Mouse (Mus musculus) midbrain, embryonic 16.5 days (tissue): ENCODE data around the gene Porcn. TPM values are rescaled to one million over a fixed set of nuclear protein-coding genes. Genes with fewer than 3 reads are reported as not detected.
A peak's percentile ranks its signal among the peaks of the same experiment; 100 is the strongest.

ENCODE experiments used
- ATAC-seq: fragments of 200-750 bp; cut with Nextera tagmentation; 2 replicates; pipeline ENCODE4 v1.8.0; 2017; ENCODE audit warnings: moderate TSS enrichment
- H3K27ac ChIP-seq: fragments of 300-500 bp; sonication (generic); 2 replicates; pipeline ENCODE4 v1.5.1; 2014; ENCODE audit warnings: mild to moderate bottlenecking, low read length, mixed read lengths
- H3K27me3 ChIP-seq: fragments of 300-500 bp; sonication (generic); 2 replicates; pipeline ENCODE4 v1.6.1; 2014; ENCODE audit warnings: low read depth, low read length, mixed read lengths; ENCODE audit not compliant: control insufficient read depth, insufficient read depth
- H3K36me3 ChIP-seq: fragments of 300-500 bp; sonication (generic); 2 replicates; pipeline ENCODE4 v1.6.1; 2014; ENCODE audit warnings: mild to moderate bottlenecking, low read length, moderate library complexity, mixed read lengths; ENCODE audit not compliant: control insufficient read depth, insufficient read depth
- H3K4me1 ChIP-seq: fragments of 300-500 bp; sonication (generic); 2 replicates; pipeline ENCODE4 v1.6.1; 2014; ENCODE audit warnings: mild to moderate bottlenecking, low read length, mixed read lengths; ENCODE audit not compliant: control insufficient read depth, insufficient read depth
- H3K4me2 ChIP-seq: fragments of 300-500 bp; sonication (generic); 2 replicates; pipeline ENCODE4 v1.6.1; 2014; ENCODE audit warnings: mild to moderate bottlenecking, low read length, mixed read lengths
- H3K4me3 ChIP-seq: fragments of 300-500 bp; sonication (generic); 2 replicates; pipeline ENCODE4 v1.5.1; 2014; ENCODE audit warnings: low read depth, mild to moderate bottlenecking, low read length, moderate library complexity, mixed read lengths
- H3K9ac ChIP-seq: fragments of 300-500 bp; sonication (generic); 2 replicates; pipeline ENCODE4 v1.6.1; 2014; ENCODE audit warnings: low read depth, low read length, mixed read lengths
- H3K9me3 ChIP-seq: fragments of 300-500 bp; sonication (generic); replicated peaks from 2 replicates; pipeline ENCODE4 v1.6.1; 2014; ENCODE audit warnings: mild to moderate bottlenecking, low read length, mixed read lengths; ENCODE audit not compliant: control insufficient read depth, poor library complexity, severe bottlenecking
- WGBS: fragments of 180-500 bp; shearing (Covaris S2); extraction: QIAGEN DNeasy Blood & Tissue Kit; methylation state at CpG from one replicate; pipeline ENCODE4 v1.1.7; 2014; 5-methylcytosine and 5-hydroxymethylcytosine counted together
- polyA plus RNA-seq: library from polyadenylated mRNA; unstranded; fragments of >200 nt; fragmentation: Nextera tagmentation; extraction: Ambion mirVana; gene quantifications from 2 replicates; pipeline ENCODE4 v1.2.1, GENCODE M21; 2015

The Porcn gene
- polyA plus RNA-seq, 1 experiment from 2014 or later: 47.1 TPM

DNA sequence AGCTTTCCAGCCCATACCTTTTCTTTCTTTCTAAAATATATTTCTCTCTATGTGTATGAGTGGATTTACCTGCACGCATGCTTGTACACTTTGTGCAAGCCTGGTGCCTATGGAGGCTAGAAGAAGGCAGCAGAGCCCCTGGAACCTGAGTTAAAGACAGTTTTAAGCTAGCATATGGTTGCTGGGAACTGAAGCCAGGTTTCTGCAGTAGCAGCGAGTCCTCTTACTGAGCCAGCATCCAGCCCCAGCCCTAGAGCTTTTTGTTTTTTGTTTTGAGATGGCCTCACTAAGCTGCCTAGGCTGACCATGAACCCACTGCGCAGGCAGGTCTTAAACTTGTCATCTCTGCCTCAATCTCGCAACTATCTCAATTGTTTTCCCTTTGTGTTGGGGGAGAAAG, 41.9 kb downstream of the Porcn start:
- Histone ChIP-seq H3K27ac (no peak overlapping the region), H3K9me3 (no peaks in the 10 kb centered on the region), H3K36me3 (no peaks in the 10 kb centered on the region; the same call in 1 of the 2 replicates), H3K27me3 (no peaks in the 10 kb centered on the region), H3K4me1 (no peaks in the 10 kb centered on the region), H3K9ac (no peak overlapping the region), H3K4me3 (no peak overlapping the region), H3K4me2 (no peak overlapping the region)
- WGBS: 94% methylated on average over 4 of the region's 4 CpGs
- no peak for ATAC-seq

- ATAC-seq: no peak
- no peaks in the 10 kb centered on the region for H3K27me3 ChIP-seq
Measured at GRCm38 (mm10) chrX:8163076-8163475, 43.2 kb downstream of the Porcn start.

GRCm38 (mm10) chrX:8145153-8145991, 61.0 kb downstream of the Porcn start, which contains the start of gene Rbm3:
Gene Rbm3 (minus strand): TSS chrX:8145880.
- peak within 1 kb of the TSS; percentile 81 for H3K9ac ChIP-seq
- ATAC-seq: peak; percentile 96
- WGBS: 26% methylated on average over 56 of the region's 65 CpGs
- no peaks in the 10 kb centered on the region for H3K9me3 ChIP-seq
- H3K27ac ChIP-seq: peak within 1 kb of the TSS; percentile 95
- 0 out of 2 replicates have a peak, but pooled peaks cover 2% of the 10 kb centered on the region for H3K36me3 ChIP-seq
- peaks cover 9% of the 10 kb centered on the region; the same call in 1 of the 2 replicates for H3K4me1 ChIP-seq
- no peaks in the 10 kb centered on the region for H3K27me3 ChIP-seq
- H3K4me2 ChIP-seq: peak within 1 kb of the TSS; percentile 54
- H3K4me3 ChIP-seq: peak within 1 kb of the TSS; percentile 64

More at GRCm38 (mm10) chrX:8163076-8163475, 43.2 kb downstream of the Porcn start:
- Histone ChIP-seq H3K4me1 (no peaks in the 10 kb centered on the region), H3K9me3 (no peaks in the 10 kb centered on the region), H3K36me3 (no peaks in the 10 kb centered on the region; the same call in 1 of the 2 replicates), H3K9ac (no peak overlapping the region), H3K4me2 (no peak overlapping the region), H3K27ac (no peak overlapping the region), H3K4me3 (no peak overlapping the region)
- 91% methylated on average over 5 of the region's 5 CpGs for WGBS

Other genes with a start within 250 kb of the Porcn start
- 0.18 and 0.19 TPM in 2 replicates for gene Gata1, start 228.5 kb downstream of the Porcn start, polyA plus RNA-seq
- gene Glod5, start 188.0 kb downstream of the Porcn start, polyA plus RNA-seq: 0.56 and 0.58 TPM in 2 replicates
- gene Suv39h1, start 131.8 kb downstream of the Porcn start, polyA plus RNA-seq: 39.1 and 44.6 TPM in 2 replicates
- gene Was, start 116.0 kb downstream of the Porcn start, polyA plus RNA-seq: 0.12 and 0.19 TPM in 2 replicates
- 70.5 and 72.8 TPM in 2 replicates for gene Wdr13, start 73.6 kb downstream of the Porcn start, polyA plus RNA-seq
- 286 and 306 TPM in 2 replicates for gene Rbm3, start 60.6 kb downstream of the Porcn start, polyA plus RNA-seq
- gene Tbc1d25, start 30.3 kb downstream of the Porcn start, polyA plus RNA-seq: 24.4 and 24.8 TPM in 2 replicates
- 31.7 and 35.1 TPM in 2 replicates for gene Ebp, start 13.0 kb downstream of the Porcn start, polyA plus RNA-seq
- 46.6 and 48.9 TPM in 2 replicates for gene Ftsj1, start 45.9 kb upstream of the Porcn start, polyA plus RNA-seq
- gene Slc38a5, start 64.6 kb upstream of the Porcn start, polyA plus RNA-seq: 37.7 and 41.5 TPM in 2 replicates
- not detected in 2 replicates for gene Ssxb10, start 120.9 kb upstream of the Porcn start, polyA plus RNA-seq
- gene Ssxb9, start 160.5 kb upstream of the Porcn start, polyA plus RNA-seq: not detected in 2 replicates
- not detected in 2 replicates for gene Ssxb1, start 206.8 kb upstream of the Porcn start, polyA plus RNA-seq